Mouse (Mus musculus): Measurements from ENCODE around the gene Dnah9. TPM values are rescaled to one million over a fixed set of nuclear protein-coding genes. Genes with fewer than 3 reads are reported as not detected.

Dnah9 gene
- polyA plus RNA-seq (2015; fragmentation: Nextera tagmentation; extraction: Ambion mirVana), result 2.6 and 2.7 TPM in 2 replicates

DNA sequence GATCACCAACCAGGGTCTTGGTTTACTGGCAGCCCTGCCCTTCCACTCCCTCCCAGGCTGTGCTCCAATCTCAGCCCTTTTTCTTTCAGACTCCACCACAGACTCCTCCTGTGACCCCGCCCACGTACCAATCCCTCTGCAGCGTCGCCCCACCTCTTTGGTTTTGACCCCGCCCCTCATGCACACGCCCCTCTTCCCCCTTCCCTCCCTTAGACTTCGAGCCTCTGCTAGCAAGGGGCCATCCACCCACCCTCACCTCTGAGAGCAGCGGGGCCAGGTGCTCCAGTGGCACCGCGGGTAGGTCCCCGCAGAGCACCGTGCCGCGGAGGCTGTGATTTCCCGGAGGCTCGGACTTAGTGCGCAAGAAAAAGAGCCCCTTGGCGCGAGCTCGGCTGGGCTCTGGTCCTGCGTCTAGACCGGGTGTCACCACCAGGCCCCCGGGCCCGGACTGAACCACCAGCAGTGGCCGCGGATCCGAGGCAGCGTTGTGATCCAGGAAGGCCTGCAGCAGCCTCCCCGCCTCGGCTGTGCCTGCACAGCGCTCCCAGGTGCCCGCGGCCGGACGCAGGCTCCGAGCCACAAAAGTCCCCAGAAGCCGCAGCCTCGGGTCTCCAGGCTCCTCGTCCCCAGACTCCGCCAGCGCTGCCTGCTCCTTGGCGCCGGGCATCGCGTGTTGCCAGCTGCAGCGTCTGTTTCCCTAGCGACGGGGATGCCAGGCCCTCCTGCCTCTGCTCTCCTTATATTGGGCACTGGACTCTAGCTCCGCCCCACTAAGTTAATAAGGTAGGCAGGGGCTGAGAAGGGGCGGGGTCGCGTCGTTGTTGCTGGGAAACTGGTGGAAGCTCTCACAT is at the start of gene Dnah9:
Dnah9 (minus strand) TSS at position 751 of the 851 bp plus-strand sequence.
- H3K27ac ChIP-seq (ENCODE audit: low read length), result peak within 1 kb of the TSS; percentile 84
- H3K4me2 ChIP-seq (ENCODE audit: low read length), result peak within 1 kb of the TSS; percentile 86
- H3K9ac ChIP-seq (ENCODE audit: low read depth, low read length), result peak within 1 kb of the TSS; percentile 83
- no peaks in the 10 kb centered on the region for H3K36me3 ChIP-seq (ENCODE audit: control insufficient read depth, insufficient read depth, low read length)
- 0% methylated on average over 53 of the region's 53 CpGs for WGBS
- no peaks in the 10 kb centered on the region for H3K27me3 ChIP-seq (ENCODE audit: control insufficient read depth, insufficient read depth, low read depth, low read length)
- peak within 1 kb of the TSS; percentile 75 for H3K4me3 ChIP-seq (ENCODE audit: low read depth, low read length)
- ATAC-seq, result peak; percentile 98
- H3K9me3 ChIP-seq (replicated peaks; ENCODE audit: control insufficient read depth, low read length, poor library complexity, severe bottlenecking), result no peaks in the 10 kb centered on the region
- peaks cover 2% of the 10 kb centered on the region; the same call in 1 of the 2 replicates for H3K4me1 ChIP-seq (ENCODE audit: control insufficient read depth, insufficient read depth, low read length)

DNA sequence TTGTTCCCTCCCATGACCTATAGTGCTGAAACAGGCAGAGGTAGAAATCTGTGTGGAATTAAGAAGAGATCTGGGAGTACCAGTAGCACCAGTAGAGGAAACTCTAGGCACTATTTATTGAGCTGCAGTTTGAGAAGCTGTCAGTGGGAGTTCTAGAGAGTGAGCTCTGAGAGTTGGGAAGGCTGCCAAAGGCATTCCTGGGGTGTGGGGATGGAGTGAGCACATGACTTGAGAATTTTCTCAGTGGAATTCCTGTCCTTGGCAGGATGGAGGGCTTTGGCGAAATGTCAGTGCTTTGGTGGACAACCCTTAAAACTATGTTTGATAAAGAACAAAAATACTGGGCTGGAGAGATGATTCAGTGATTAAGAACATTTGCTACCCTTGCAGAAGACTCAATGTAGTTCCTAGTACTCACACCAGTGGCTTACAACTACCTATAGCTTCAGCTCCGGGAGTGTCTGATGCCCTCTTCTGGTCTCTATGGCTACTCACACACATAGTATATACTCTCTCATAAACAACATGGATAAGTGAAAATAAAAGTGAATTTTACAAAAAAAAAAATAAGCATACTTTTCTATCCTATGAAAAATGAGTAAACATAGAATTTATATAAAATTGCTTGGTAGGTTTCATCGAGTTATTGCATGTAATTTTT is 20.4 kb upstream of the Dnah9 start:
- H3K4me2 ChIP-seq (ENCODE audit: low read length), result no peak overlapping the region
- no peaks in the 10 kb centered on the region for H3K4me1 ChIP-seq (ENCODE audit: control insufficient read depth, insufficient read depth, low read length)
- no peak overlapping the region for H3K9ac ChIP-seq (ENCODE audit: low read depth, low read length)
- no peaks in the 10 kb centered on the region for H3K9me3 ChIP-seq (replicated peaks; ENCODE audit: control insufficient read depth, low read length, poor library complexity, severe bottlenecking)
- H3K27me3 ChIP-seq (ENCODE audit: control insufficient read depth, insufficient read depth, low read depth, low read length), result no peaks in the 10 kb centered on the region
- no peak for ATAC-seq
- WGBS, result 90% methylated on average over 3 of the region's 3 CpGs
- no peak overlapping the region for H3K27ac ChIP-seq (ENCODE audit: low read length)
- H3K36me3 ChIP-seq (ENCODE audit: control insufficient read depth, insufficient read depth, low read length), result no peaks in the 10 kb centered on the region
- H3K4me3 ChIP-seq (ENCODE audit: low read depth, low read length), result no peak overlapping the region

GRCm38 (mm10) chr11:66188146-66188545 is 19.8 kb upstream of the Dnah9 start:
- no peak overlapping the region for H3K4me2 ChIP-seq (ENCODE audit: low read length)
- H3K4me1 ChIP-seq (ENCODE audit: control insufficient read depth, insufficient read depth, low read length), result no peaks in the 10 kb centered on the region
- no peak overlapping the region for H3K9ac ChIP-seq (ENCODE audit: low read depth, low read length)
- 70% methylated on average over 2 of the region's 2 CpGs for WGBS
- H3K27me3 ChIP-seq (ENCODE audit: control insufficient read depth, insufficient read depth, low read depth, low read length), result no peaks in the 10 kb centered on the region
- ATAC-seq, result no peak
- H3K4me3 ChIP-seq (ENCODE audit: low read depth, low read length), result no peak overlapping the region
- no peak overlapping the region for H3K27ac ChIP-seq (ENCODE audit: low read length)
- no peaks in the 10 kb centered on the region for H3K9me3 ChIP-seq (replicated peaks; ENCODE audit: control insufficient read depth, low read length, poor library complexity, severe bottlenecking)
- no peaks in the 10 kb centered on the region for H3K36me3 ChIP-seq (ENCODE audit: control insufficient read depth, insufficient read depth, low read length)

GRCm38 (mm10) chr11:66177781-66178180 is 9.4 kb upstream of the Dnah9 start:
- H3K4me3 ChIP-seq (ENCODE audit: low read depth, low read length), result no peak overlapping the region
- no peak overlapping the region for H3K4me2 ChIP-seq (ENCODE audit: low read length)
- WGBS, result 91% methylated on average over 2 of the region's 2 CpGs
- no peaks in the 10 kb centered on the region for H3K36me3 ChIP-seq (ENCODE audit: control insufficient read depth, insufficient read depth, low read length)
- H3K9ac ChIP-seq (ENCODE audit: low read depth, low read length), result no peak overlapping the region
- H3K27me3 ChIP-seq (ENCODE audit: control insufficient read depth, insufficient read depth, low read depth, low read length), result no peaks in the 10 kb centered on the region
- ATAC-seq, result no peak
- H3K27ac ChIP-seq (ENCODE audit: low read length), result no peak overlapping the region
- H3K4me1 ChIP-seq (ENCODE audit: control insufficient read depth, insufficient read depth, low read length), result no peaks in the 10 kb centered on the region
- peaks cover 5% of the 10 kb centered on the region; the same call in 1 of the 2 replicates for H3K9me3 ChIP-seq (replicated peaks; ENCODE audit: control insufficient read depth, low read length, poor library complexity, severe bottlenecking)

DNA sequence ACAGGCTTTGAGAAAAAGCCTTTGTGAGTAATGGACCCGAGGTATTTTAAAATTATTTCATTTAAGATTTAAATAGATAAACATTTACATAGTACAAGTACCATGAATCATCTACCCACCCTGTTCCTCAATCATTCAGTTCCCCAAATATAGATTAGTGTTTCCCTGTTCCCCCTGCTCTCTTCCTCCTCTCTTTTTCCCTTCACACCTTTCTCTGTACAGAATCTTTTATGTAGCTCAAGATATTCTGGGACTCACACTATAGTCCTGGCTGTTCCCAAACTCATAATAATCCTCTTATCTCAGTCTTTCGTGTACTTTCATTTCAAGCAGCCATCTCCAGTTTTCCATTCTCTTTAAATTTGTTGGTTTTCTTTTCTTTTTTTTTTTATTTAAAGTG is 4.3 kb downstream of the Dnah9 start:
- WGBS, result 88% methylated on average over 2 of the region's 2 CpGs
- no peak overlapping the region for H3K4me3 ChIP-seq (ENCODE audit: low read depth, low read length)

GRCm38 (mm10) chr11:66140631-66141252 is 27.6 kb downstream of the Dnah9 start:
- H3K27me3 ChIP-seq (ENCODE audit: control insufficient read depth, insufficient read depth, low read depth, low read length), result no peaks in the 10 kb centered on the region
- no peaks in the 10 kb centered on the region for H3K4me1 ChIP-seq (ENCODE audit: control insufficient read depth, insufficient read depth, low read length)
- 41% methylated on average over 11 of the region's 11 CpGs for WGBS
- 0 out of 2 replicates have a peak overlapping the region, but pooled peaks have one; percentile 3 for H3K27ac ChIP-seq (ENCODE audit: low read length)
- H3K36me3 ChIP-seq (ENCODE audit: control insufficient read depth, insufficient read depth, low read length), result no peaks in the 10 kb centered on the region
- no peaks in the 10 kb centered on the region for H3K9me3 ChIP-seq (replicated peaks; ENCODE audit: control insufficient read depth, low read length, poor library complexity, severe bottlenecking)
- H3K4me2 ChIP-seq (ENCODE audit: low read length), result no peak overlapping the region
- ATAC-seq, result no peak
- no peak overlapping the region for H3K9ac ChIP-seq (ENCODE audit: low read depth, low read length)
- H3K4me3 ChIP-seq (ENCODE audit: low read depth, low read length), result no peak overlapping the region

More for the DNA sequence above, 4.3 kb downstream of the Dnah9 start:
- H3K36me3 ChIP-seq (ENCODE audit: control insufficient read depth, insufficient read depth, low read length), result no peaks in the 10 kb centered on the region
- no peak for ATAC-seq
- H3K27ac ChIP-seq (ENCODE audit: low read length), result no peak overlapping the region
- no peak overlapping the region for H3K4me2 ChIP-seq (ENCODE audit: low read length)
- H3K9ac ChIP-seq (ENCODE audit: low read depth, low read length), result no peak overlapping the region
- H3K27me3 ChIP-seq (ENCODE audit: control insufficient read depth, insufficient read depth, low read depth, low read length), result no peaks in the 10 kb centered on the region
- H3K4me1 ChIP-seq (ENCODE audit: control insufficient read depth, insufficient read depth, low read length), result peaks cover under 1% of the 10 kb centered on the region; the same call in 1 of the 2 replicates
- no peaks in the 10 kb centered on the region for H3K9me3 ChIP-seq (replicated peaks; ENCODE audit: control insufficient read depth, low read length, poor library complexity, severe bottlenecking)

DNA sequence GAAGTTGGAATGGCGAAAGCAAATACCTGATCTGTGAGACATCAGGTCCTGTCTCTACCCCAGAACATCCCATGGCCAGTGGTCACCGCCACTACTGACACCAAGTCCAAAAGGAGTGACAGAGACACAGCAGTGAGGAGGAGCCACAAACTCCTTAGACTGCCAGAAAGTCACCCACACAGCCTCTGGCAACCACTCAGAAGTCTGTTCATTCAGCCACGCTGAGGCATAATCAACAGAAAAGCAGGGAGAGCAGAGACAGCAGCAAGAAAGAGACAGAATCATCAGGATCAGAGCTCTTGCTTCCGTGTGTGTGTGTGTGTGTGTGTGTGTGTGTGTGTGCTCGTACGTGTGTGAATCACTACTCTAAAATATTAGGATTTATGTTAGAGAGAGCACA is 33.5 kb downstream of the Dnah9 start:
- H3K4me1 ChIP-seq (ENCODE audit: control insufficient read depth, insufficient read depth, low read length), result no peaks in the 10 kb centered on the region
- no peak overlapping the region for H3K4me3 ChIP-seq (ENCODE audit: low read depth, low read length)
- no peaks in the 10 kb centered on the region for H3K36me3 ChIP-seq (ENCODE audit: control insufficient read depth, insufficient read depth, low read length)
- WGBS, result 83% methylated on average over 6 of the region's 6 CpGs
- H3K4me2 ChIP-seq (ENCODE audit: low read length), result no peak overlapping the region
- no peak overlapping the region for H3K9ac ChIP-seq (ENCODE audit: low read depth, low read length)
- ATAC-seq, result no peak
- no peaks in the 10 kb centered on the region for H3K27me3 ChIP-seq (ENCODE audit: control insufficient read depth, insufficient read depth, low read depth, low read length)
- no peak overlapping the region for H3K27ac ChIP-seq (ENCODE audit: low read length)
- no peaks in the 10 kb centered on the region for H3K9me3 ChIP-seq (replicated peaks; ENCODE audit: control insufficient read depth, low read length, poor library complexity, severe bottlenecking)

- Histone ChIP-seq H3K36me3 (ENCODE audit: control insufficient read depth, insufficient read depth, low read length) (no peaks in the 10 kb centered on the region), H3K27me3 (ENCODE audit: control insufficient read depth, insufficient read depth, low read depth, low read length) (no peaks in the 10 kb centered on the region), H3K4me2 (ENCODE audit: low read length) (no peak overlapping the region), H3K27ac (ENCODE audit: low read length) (no peak overlapping the region), H3K4me1 (ENCODE audit: control insufficient read depth, insufficient read depth, low read length) (no peaks in the 10 kb centered on the region), H3K9me3 (replicated peaks; ENCODE audit: control insufficient read depth, low read length, poor library complexity, severe bottlenecking) (no peaks in the 10 kb centered on the region), H3K9ac (ENCODE audit: low read depth, low read length) (no peak overlapping the region), H3K4me3 (ENCODE audit: low read depth, low read length) (no peak overlapping the region)
- no peak for ATAC-seq
Measured at GRCm38 (mm10) chr11:66126150-66126549, 42.2 kb downstream of the Dnah9 start.

DNA sequence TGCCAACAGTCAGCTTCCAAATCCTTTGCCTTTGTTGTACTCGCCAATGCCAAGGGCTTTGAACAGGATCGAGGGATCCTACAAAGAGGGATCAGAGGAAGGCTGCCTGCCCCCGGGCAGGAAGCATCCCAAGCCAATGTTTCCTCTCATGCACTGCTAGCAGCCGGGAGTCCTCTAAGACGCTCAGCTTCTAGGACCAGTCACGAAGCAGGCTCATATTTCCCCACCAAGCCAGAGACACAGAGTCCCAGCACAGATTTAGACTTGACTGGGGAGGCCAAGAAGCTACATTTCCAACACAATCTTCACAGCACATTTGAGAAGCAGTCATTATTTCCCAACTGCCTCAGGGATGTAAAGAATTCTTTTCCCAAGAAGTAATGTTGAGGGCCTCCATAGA is 43.9 kb downstream of the Dnah9 start:
- no peaks in the 10 kb centered on the region for H3K36me3 ChIP-seq (ENCODE audit: control insufficient read depth, insufficient read depth, low read length)
- H3K4me2 ChIP-seq (ENCODE audit: low read length), result no peak overlapping the region
- H3K9me3 ChIP-seq (replicated peaks; ENCODE audit: control insufficient read depth, low read length, poor library complexity, severe bottlenecking), result no peaks in the 10 kb centered on the region
- no peak for ATAC-seq
- H3K27me3 ChIP-seq (ENCODE audit: control insufficient read depth, insufficient read depth, low read depth, low read length), result no peaks in the 10 kb centered on the region
- no peak overlapping the region for H3K4me3 ChIP-seq (ENCODE audit: low read depth, low read length)
- no peaks in the 10 kb centered on the region for H3K4me1 ChIP-seq (ENCODE audit: control insufficient read depth, insufficient read depth, low read length)
- H3K27ac ChIP-seq (ENCODE audit: low read length), result no peak overlapping the region
- WGBS, result 69% methylated on average over 6 of the region's 6 CpGs
- no peak overlapping the region for H3K9ac ChIP-seq (ENCODE audit: low read depth, low read length)
